ENCODE assay signal across 22 mouse cellular contexts in genomic region chr1:42277130-42277529, GRCm38 (mm10).
A peak's percentile ranks its signal among the peaks of the same experiment; 100 is the strongest.
DNase-seq lines count a peak whose midpoint lies in the region; ATAC-seq and TF ChIP-seq lines count a peak whose summit lies in the region.
"Had no signal": no experiment of that assay in that cellular context is flagged by ENCODE, and none has a peak within 500 bp of the region (broad histone marks: within the 10 kb centered on the region; RNA-seq: fewer than 3 reads in every experiment).

No protein-coding gene starts in this region.

- no peak overlapping the region for H3K9ac ChIP-seq in forebrain, embryonic 15.5 days (replicated peaks)
- H3K9ac ChIP-seq: embryonic facial prominence, embryonic 12.5 days; heart, embryonic 12.5 days; hindbrain, embryonic 14.5 days had no signal

- H3K9me3 ChIP-seq in forebrain, embryonic 10.5 days = peaks cover 4% of the 10 kb centered on the region; the same call in 1 of the 2 replicates
- H3K9me3 ChIP-seq in forebrain, embryonic 15.5 days = no peaks in the 10 kb centered on the region
- H3K9me3 ChIP-seq: embryonic facial prominence, embryonic 12.5 days; heart, embryonic 12.5 days had no signal

- no peaks in the 10 kb centered on the region for H3K36me3 ChIP-seq in forebrain, embryonic 10.5 days (replicated peaks)
- no peaks in the 10 kb centered on the region for H3K36me3 ChIP-seq in forebrain, embryonic 15.5 days
- H3K36me3 ChIP-seq: embryonic facial prominence, embryonic 12.5 days; G1E; heart, embryonic 12.5 days had no signal

- 50% methylated on average over 8 of the region's 8 CpGs for WGBS in forebrain, embryonic 10.5 days
- 34% methylated on average over 8 of the region's 8 CpGs for WGBS in forebrain, embryonic 15.5 days

- no peak overlapping the region for H3K4me2 ChIP-seq in forebrain, embryonic 15.5 days (replicated peaks)
- H3K4me2 ChIP-seq: embryonic facial prominence, embryonic 12.5 days; heart, embryonic 12.5 days; hindbrain, embryonic 14.5 days had no signal

- no peak for ATAC-seq in forebrain, embryonic 15.5 days (replicated peaks)
- ATAC-seq in frontal cortex, adult (ENCODE audit: low TSS enrichment) = peak; percentile 58; the same call in 1 of the 2 replicates
- ATAC-seq: CD4-positive, CD25-positive, alpha-beta regulatory T cell, adult 4 months; inflammation-experienced regulatory T-cells, adult 6 months; intestine, postnatal 0 days had no signal

- no peak for TF ChIP-seq CTCF in left cerebral cortex, adult 2 months (IDR thresholded peaks at IDR 0.05)

- no peak overlapping the region for H3K4me3 ChIP-seq in forebrain, embryonic 10.5 days
- no peak overlapping the region for H3K4me3 ChIP-seq in forebrain, embryonic 15.5 days
- H3K4me3 ChIP-seq in left cerebral cortex, adult 2 months = no peak overlapping the region
- H3K4me3 ChIP-seq: embryonic facial prominence, embryonic 12.5 days; heart, embryonic 12.5 days had no signal

- peak overlapping the region; percentile 72 for H3K27ac ChIP-seq in forebrain, embryonic 10.5 days
- no peak overlapping the region for H3K27ac ChIP-seq in forebrain, embryonic 15.5 days (replicated peaks)
- H3K27ac ChIP-seq in left cerebral cortex, adult 2 months = peak overlapping the region; percentile 3; the same call in 1 of the 2 replicates
- H3K27ac ChIP-seq: embryonic facial prominence, embryonic 12.5 days; hindbrain, embryonic 14.5 days had no signal

- intact Hi-C loops in left cerebral cortex, adult 2 months (cut with DNase I) = no loop called here
- intact Hi-C loops in left cerebral cortex, postnatal 10 days (cut with DNase I) = no loop called here

- H3K4me1 ChIP-seq in forebrain, embryonic 10.5 days = peaks cover 20% of the 10 kb centered on the region
- H3K4me1 ChIP-seq in forebrain, embryonic 15.5 days = peaks cover 13% of the 10 kb centered on the region
- H3K4me1 ChIP-seq: embryonic facial prominence, embryonic 12.5 days; heart, embryonic 12.5 days had no signal

- no peak for DNase-seq in forebrain, embryonic 10.5 days (ENCODE audit: extremely low spot score, low spot score)
- DNase-seq in frontal cortex, postnatal 14 days (ENCODE audit: low spot score in 2 of 2) = no peak
- no peak for DNase-seq in left cerebral cortex, adult 2 months (ENCODE audit: extremely low spot score in 1 of 2, low spot score in 2 of 2)
- DNase-seq in left cerebral cortex, postnatal 10 days (ENCODE audit: extremely low spot score in 1 of 2, low spot score in 2 of 2) = no peak
- peak; percentile 5 for DNase-seq in R1 (ENCODE audit: low read depth, low spot score)
- DNase-seq in right cerebral cortex, postnatal 14 days = no peak
- DNase-seq: adrenal gland, postnatal 10 days; B cell, adult 2 months; cerebellum, adult 11-12 months; cerebellum, adult 9-10 months; cerebellum, postnatal 25 days; gastrocnemius, postnatal 14 days; heart, postnatal 4 days had no signal

- H3K27me3 ChIP-seq in forebrain, embryonic 10.5 days (ENCODE audit: poor library complexity, severe bottlenecking) = no peaks in the 10 kb centered on the region
- no peaks in the 10 kb centered on the region for H3K27me3 ChIP-seq in forebrain, embryonic 15.5 days
- H3K27me3 ChIP-seq: embryonic facial prominence, embryonic 12.5 days; heart, embryonic 12.5 days had no signal
